Mouse (Mus musculus) small intestine, adult 2 months (tissue): ENCODE data around the gene Aprt.

Source experiments
- CTCF ChIP-seq: fragments of 200-500 bp; IDR thresholded peaks from 2 replicates; pipeline ENCODE4 v1.5.1; 2012; ENCODE audit warnings: low read depth, mild to moderate bottlenecking, control low read depth, inconsistent platforms, low read length, moderate library complexity, mixed read lengths; ENCODE audit not compliant: insufficient replicate concordance, insufficient read length; ENCODE audit errors: extremely low read depth
- POLR2A ChIP-seq: fragments of 200-500 bp; IDR thresholded peaks from 2 replicates; pipeline ENCODE4 v1.6.1; 2012; ENCODE audit warnings: low read depth, mild to moderate bottlenecking, control low read depth, inconsistent platforms, low read length, moderate library complexity

DNA sequence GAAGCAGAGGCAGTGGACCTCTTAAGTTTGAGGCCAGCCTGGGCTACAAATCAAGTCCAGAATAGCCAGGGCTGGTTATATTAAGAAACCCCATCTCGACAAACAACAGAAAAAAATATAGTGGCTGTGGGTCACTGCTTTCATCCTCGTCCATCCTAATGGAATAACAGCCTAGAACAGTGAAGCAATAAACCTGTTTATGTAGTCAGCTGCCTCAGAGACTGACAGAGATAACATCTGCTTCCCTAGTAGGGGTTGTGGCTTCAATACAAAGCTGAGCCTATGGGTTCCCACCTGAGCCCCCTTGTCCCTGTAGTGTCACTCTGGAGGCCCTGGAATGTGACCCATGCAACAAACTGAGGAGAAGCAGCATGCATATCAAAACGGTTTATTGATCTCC, 2.4 kb downstream of the Aprt start:
- no peak for TF ChIP-seq CTCF
- TF ChIP-seq POLR2A = no peak
